Mouse (Mus musculus): Measurements from ENCODE around the gene Ccdc191. TPM values are rescaled to one million over a fixed set of nuclear protein-coding genes. Genes with fewer than 3 reads are reported as not detected.

Gene Ccdc191
- polyA plus RNA-seq (2015; fragmentation: Nextera tagmentation; extraction: Ambion mirVana): 5.4 and 6.5 TPM in 2 replicates

- peak; percentile 99 for DNase-seq (ENCODE audit: low spot score)
These were observed at the start of gene Ccdc191 for GRCm38 (mm10) chr16:43889208-43890004. Gene Ccdc191, plus strand, starts transcription at chr16:43889800.

GRCm38 (mm10) chr16:43841236-43841635 lies 48.4 kb upstream of the Ccdc191 start:
- DNase-seq (ENCODE audit: low spot score): no peak

- no peak for DNase-seq (ENCODE audit: low spot score)
These were observed 39.8 kb upstream of the Ccdc191 start for GRCm38 (mm10) chr16:43849839-43850238.

GRCm38 (mm10) chr16:43858941-43859476 lies 30.6 kb upstream of the Ccdc191 start:
- no peak for DNase-seq (ENCODE audit: low spot score)

GRCm38 (mm10) chr16:43860624-43861023 lies 29.0 kb upstream of the Ccdc191 start:
- no peak for DNase-seq (ENCODE audit: low spot score)

GRCm38 (mm10) chr16:43869805-43870204 lies 19.8 kb upstream of the Ccdc191 start:
- DNase-seq (ENCODE audit: low spot score): no peak

GRCm38 (mm10) chr16:43871419-43871818 lies 18.2 kb upstream of the Ccdc191 start:
- no peak for DNase-seq (ENCODE audit: low spot score)

GRCm38 (mm10) chr16:43879769-43880168 lies 9.8 kb upstream of the Ccdc191 start:
- no peak for DNase-seq (ENCODE audit: low spot score)

GRCm38 (mm10) chr16:43881636-43882035 lies 8.0 kb upstream of the Ccdc191 start:
- DNase-seq (ENCODE audit: low spot score): peak; percentile 26

- DNase-seq (ENCODE audit: low spot score): no peak
These were observed 7.3 kb upstream of the Ccdc191 start for GRCm38 (mm10) chr16:43882329-43882728.

- DNase-seq (ENCODE audit: low spot score): no peak
These were observed 371 bp downstream of the Ccdc191 start for GRCm38 (mm10) chr16:43890005-43890336.

GRCm38 (mm10) chr16:43890747-43891336 lies 1.2 kb downstream of the Ccdc191 start:
- DNase-seq (ENCODE audit: low spot score): peak; percentile 21

- DNase-seq (ENCODE audit: low spot score): no peak
These were observed 4.9 kb downstream of the Ccdc191 start for GRCm38 (mm10) chr16:43894501-43894900.

GRCm38 (mm10) chr16:43900138-43900537 lies 10.5 kb downstream of the Ccdc191 start:
- DNase-seq (ENCODE audit: low spot score): no peak

- no peak for DNase-seq (ENCODE audit: low spot score)
These were observed 11.0 kb downstream of the Ccdc191 start for GRCm38 (mm10) chr16:43900571-43900970.

- DNase-seq (ENCODE audit: low spot score): peak; percentile 38
These were observed 19.3 kb downstream of the Ccdc191 start for GRCm38 (mm10) chr16:43908881-43909280.

- no peak for DNase-seq (ENCODE audit: low spot score)
These were observed 29.3 kb downstream of the Ccdc191 start for GRCm38 (mm10) chr16:43918867-43919266.

GRCm38 (mm10) chr16:43922024-43922423 lies 32.4 kb downstream of the Ccdc191 start:
- no peak for DNase-seq (ENCODE audit: low spot score)

GRCm38 (mm10) chr16:43922630-43923029 lies 33.0 kb downstream of the Ccdc191 start:
- no peak for DNase-seq (ENCODE audit: low spot score)

GRCm38 (mm10) chr16:43925001-43925558 lies 35.5 kb downstream of the Ccdc191 start:
- DNase-seq (ENCODE audit: low spot score): no peak

- DNase-seq (ENCODE audit: low spot score): no peak
These were observed 36.2 kb downstream of the Ccdc191 start for GRCm38 (mm10) chr16:43925846-43926245.

GRCm38 (mm10) chr16:43926341-43926859 lies 36.8 kb downstream of the Ccdc191 start, which contains the start of gene Qtrt2:
Gene Qtrt2, minus strand, starts transcription at chr16:43926809.
- no peak for DNase-seq (ENCODE audit: low spot score)

Data from thymus, postnatal 0 days (tissue).